Mouse (Mus musculus): Measurements from ENCODE around the gene Pcbp4. TPM values are rescaled to one million over a fixed set of nuclear protein-coding genes. Genes with fewer than 3 reads are reported as not detected.

Pcbp4 gene
- 61.8 and 73.2 TPM in 2 replicates for polyA plus RNA-seq (2015; fragmentation: Nextera tagmentation; extraction: Ambion mirVana)

GRCm38 (mm10) chr9:106453271-106454070 is at the start of gene Pcbp4:
Pcbp4 (plus strand) TSS chr9:106453291.
- Histone ChIP-seq H3K4me1 (replicated peaks) (peaks cover 80% of the 10 kb centered on the region), H3K27me3 (no peaks in the 10 kb centered on the region)
- ATAC-seq (replicated peaks; ENCODE audit: insufficient number of reproducible peaks, insufficient read depth, low FRiP score, low read depth), result peak; percentile 72

GRCm38 (mm10) chr9:106405275-106405674 is 47.8 kb upstream of the Pcbp4 start:
- Histone ChIP-seq H3K4me1 (replicated peaks) (peaks cover 54% of the 10 kb centered on the region), H3K9me3 (replicated peaks) (no peaks in the 10 kb centered on the region), H3K4me2 (0 out of 2 replicates have a peak overlapping the region, but pooled peaks have one; percentile 8), H3K4me3 (no peak overlapping the region), H3K27ac (peak overlapping the region; percentile 84), H3K27me3 (0 out of 2 replicates have a peak, but pooled peaks cover 5% of the 10 kb centered on the region), H3K9ac (no peak overlapping the region), H3K36me3 (no peaks in the 10 kb centered on the region)
- 18% methylated on average over 6 of the region's 6 CpGs for WGBS
- ATAC-seq (replicated peaks; ENCODE audit: insufficient number of reproducible peaks, insufficient read depth, low FRiP score, low read depth), result peak; percentile 73

More at GRCm38 (mm10) chr9:106453271-106454070, at the start of gene Pcbp4:
- peak within 1 kb of the TSS; percentile 76 for H3K4me3 ChIP-seq
- under 1% methylated on average over 44 of the region's 74 CpGs for WGBS
- H3K36me3 ChIP-seq, result no peaks in the 10 kb centered on the region
- no peaks in the 10 kb centered on the region for H3K9me3 ChIP-seq (replicated peaks)
- H3K4me2 ChIP-seq, result peak within 1 kb of the TSS; percentile 95
- H3K27ac ChIP-seq, result peak within 1 kb of the TSS; percentile 91
- H3K9ac ChIP-seq, result peak within 1 kb of the TSS; percentile 79

GRCm38 (mm10) chr9:106406443-106407078 is 46.5 kb upstream of the Pcbp4 start:
- Histone ChIP-seq H3K4me3 (no peak overlapping the region), H3K4me2 (0 out of 2 replicates have a peak overlapping the region, but pooled peaks have one; percentile 11), H3K9ac (no peak overlapping the region; the same call in 1 of the 2 replicates), H3K27ac (peak overlapping the region; percentile 84), H3K9me3 (replicated peaks) (no peaks in the 10 kb centered on the region), H3K36me3 (no peaks in the 10 kb centered on the region), H3K27me3 (no peaks in the 10 kb centered on the region), H3K4me1 (replicated peaks) (peaks cover 60% of the 10 kb centered on the region)
- peak; percentile 30 for ATAC-seq (replicated peaks; ENCODE audit: insufficient number of reproducible peaks, insufficient read depth, low FRiP score, low read depth)
- 19% methylated on average over 8 of the region's 8 CpGs for WGBS

GRCm38 (mm10) chr9:106409096-106409495 is 44.0 kb upstream of the Pcbp4 start:
- no peak overlapping the region for H3K9ac ChIP-seq
- no peak overlapping the region for H3K4me3 ChIP-seq
- H3K27me3 ChIP-seq, result no peaks in the 10 kb centered on the region
- ATAC-seq (replicated peaks; ENCODE audit: insufficient number of reproducible peaks, insufficient read depth, low FRiP score, low read depth), result no peak
- 98% methylated on average over 4 of the region's 4 CpGs for WGBS
- no peaks in the 10 kb centered on the region for H3K36me3 ChIP-seq
- H3K9me3 ChIP-seq (replicated peaks), result no peaks in the 10 kb centered on the region
- no peak overlapping the region for H3K27ac ChIP-seq
- no peak overlapping the region for H3K4me2 ChIP-seq
- H3K4me1 ChIP-seq (replicated peaks), result peaks cover 51% of the 10 kb centered on the region

GRCm38 (mm10) chr9:106410086-106410650 is 42.9 kb upstream of the Pcbp4 start:
- no peaks in the 10 kb centered on the region for H3K27me3 ChIP-seq
- H3K4me2 ChIP-seq, result no peak overlapping the region
- no peak overlapping the region for H3K27ac ChIP-seq
- no peak overlapping the region for H3K4me3 ChIP-seq
- H3K9me3 ChIP-seq (replicated peaks), result no peaks in the 10 kb centered on the region
- no peaks in the 10 kb centered on the region for H3K36me3 ChIP-seq
- WGBS, result 88% methylated on average over 2 of the region's 2 CpGs
- peaks cover 46% of the 10 kb centered on the region for H3K4me1 ChIP-seq (replicated peaks)
- ATAC-seq (replicated peaks; ENCODE audit: insufficient number of reproducible peaks, insufficient read depth, low FRiP score, low read depth), result no peak
- no peak overlapping the region for H3K9ac ChIP-seq

GRCm38 (mm10) chr9:106411091-106411594 is 41.9 kb upstream of the Pcbp4 start:
- peaks cover 36% of the 10 kb centered on the region for H3K4me1 ChIP-seq (replicated peaks)
- ATAC-seq (replicated peaks; ENCODE audit: insufficient number of reproducible peaks, insufficient read depth, low FRiP score, low read depth), result no peak
- no peak overlapping the region for H3K4me3 ChIP-seq
- H3K9me3 ChIP-seq (replicated peaks), result no peaks in the 10 kb centered on the region
- 43% methylated on average over 9 of the region's 9 CpGs for WGBS
- H3K27ac ChIP-seq, result no peak overlapping the region
- H3K27me3 ChIP-seq, result no peaks in the 10 kb centered on the region
- H3K36me3 ChIP-seq, result no peaks in the 10 kb centered on the region
- no peak overlapping the region for H3K9ac ChIP-seq
- H3K4me2 ChIP-seq, result no peak overlapping the region

- Histone ChIP-seq H3K4me3 (no peak overlapping the region), H3K9me3 (replicated peaks) (no peaks in the 10 kb centered on the region), H3K27ac (no peak overlapping the region), H3K27me3 (no peaks in the 10 kb centered on the region), H3K4me2 (no peak overlapping the region), H3K36me3 (no peaks in the 10 kb centered on the region), H3K9ac (no peak overlapping the region), H3K4me1 (replicated peaks) (peaks cover 35% of the 10 kb centered on the region)
- no peak for ATAC-seq (replicated peaks; ENCODE audit: insufficient number of reproducible peaks, insufficient read depth, low FRiP score, low read depth)
- WGBS, result 48% methylated on average over 6 of the region's 6 CpGs
These were observed 41.4 kb upstream of the Pcbp4 start for GRCm38 (mm10) chr9:106411729-106412128.

- Histone ChIP-seq H3K27me3 (no peaks in the 10 kb centered on the region), H3K27ac (no peak overlapping the region), H3K9ac (no peak overlapping the region), H3K4me3 (no peak overlapping the region), H3K36me3 (no peaks in the 10 kb centered on the region), H3K4me1 (replicated peaks) (peaks cover 35% of the 10 kb centered on the region), H3K9me3 (replicated peaks) (no peaks in the 10 kb centered on the region), H3K4me2 (no peak overlapping the region)
- ATAC-seq (replicated peaks; ENCODE audit: insufficient number of reproducible peaks, insufficient read depth, low FRiP score, low read depth), result no peak
- 80% methylated on average over 3 of the region's 3 CpGs for WGBS
These were observed 40.9 kb upstream of the Pcbp4 start for GRCm38 (mm10) chr9:106412210-106412609.

GRCm38 (mm10) chr9:106413606-106414005 is 39.5 kb upstream of the Pcbp4 start:
- 79% methylated on average over 5 of the region's 5 CpGs for WGBS
- H3K4me3 ChIP-seq, result no peak overlapping the region
- ATAC-seq (replicated peaks; ENCODE audit: insufficient number of reproducible peaks, insufficient read depth, low FRiP score, low read depth), result no peak

GRCm38 (mm10) chr9:106416826-106417225 is 36.3 kb upstream of the Pcbp4 start:
- Histone ChIP-seq H3K9ac (0 out of 2 replicates have a peak overlapping the region, but pooled peaks have one; percentile 14), H3K4me1 (replicated peaks) (peaks cover 44% of the 10 kb centered on the region), H3K36me3 (no peaks in the 10 kb centered on the region), H3K9me3 (replicated peaks) (no peaks in the 10 kb centered on the region), H3K27me3 (peaks cover 10% of the 10 kb centered on the region), H3K4me3 (no peak overlapping the region), H3K27ac (peak overlapping the region; percentile 52; the same call in 1 of the 2 replicates), H3K4me2 (0 out of 2 replicates have a peak overlapping the region, but pooled peaks have one; percentile 17)
- no peak for ATAC-seq (replicated peaks; ENCODE audit: insufficient number of reproducible peaks, insufficient read depth, low FRiP score, low read depth)
- 54% methylated on average over 6 of the region's 6 CpGs for WGBS

More at GRCm38 (mm10) chr9:106413606-106414005, 39.5 kb upstream of the Pcbp4 start:
- Histone ChIP-seq H3K27ac (no peak overlapping the region), H3K4me2 (no peak overlapping the region), H3K9ac (no peak overlapping the region), H3K9me3 (replicated peaks) (no peaks in the 10 kb centered on the region), H3K4me1 (replicated peaks) (peaks cover 37% of the 10 kb centered on the region), H3K27me3 (no peaks in the 10 kb centered on the region), H3K36me3 (no peaks in the 10 kb centered on the region)
